Mouse (Mus musculus) hematopoietic stem cell, adult 5-6 weeks (primary cell): ENCODE data around the gene Cacnb1. TPM values are rescaled to one million over a fixed set of nuclear protein-coding genes. Genes with fewer than 3 reads are reported as not detected.

ENCODE experiments used
- ATAC-seq, 2 experiments: fragments of 125-278 bp in 1 of 2; replicated peaks in 1 of 2; 2 replicates each; pipeline ENCODE4 v1.8.0; 2016 to 2017; ENCODE audit warnings: inconsistent platforms in 2 of 2, mild to moderate bottlenecking in 2 of 2, moderate number of reproducible peaks in 2 of 2, low read depth in 1 of 2, moderate TSS enrichment in 1 of 2; ENCODE audit not compliant: low FRiP score in 2 of 2, poor library complexity in 2 of 2, severe bottlenecking in 2 of 2, insufficient read depth in 1 of 2, low TSS enrichment in 1 of 2
- total RNA-seq: library from RNA; stranded (forward); fragments of 172-1452, 232-1000 nt; gene quantifications from 2 replicates; pipeline ENCODE4 v1.2.3, GENCODE M21; 2017

Cacnb1 gene
- total RNA-seq, 1 experiment from 2014 or later = 2.9 TPM

- ATAC-seq = no peak
Measured at GRCm38 (mm10) chr11:98020710-98021109, 2.1 kb downstream of the Cacnb1 start.

GRCm38 (mm10) chr11:98019883-98020610, 2.8 kb downstream of the Cacnb1 start:
- peak; percentile 21 to 30; a peak in 2 of 4 replicates for ATAC-seq

- ATAC-seq = peak; percentile 35 to 50; a peak in 2 of 4 replicates
Measured at GRCm38 (mm10) chr11:98018858-98019641, 3.8 kb downstream of the Cacnb1 start.

- ATAC-seq = no peak
Measured at GRCm38 (mm10) chr11:98018222-98018621, 4.6 kb downstream of the Cacnb1 start.

GRCm38 (mm10) chr11:98016824-98017223, 6.0 kb downstream of the Cacnb1 start:
- no peak for ATAC-seq

- ATAC-seq = no peak
Measured at GRCm38 (mm10) chr11:98016177-98016576, 6.7 kb downstream of the Cacnb1 start.

GRCm38 (mm10) chr11:98012831-98013230, 10.0 kb downstream of the Cacnb1 start:
- ATAC-seq = no peak

- no peak for ATAC-seq
Measured at GRCm38 (mm10) chr11:98011716-98012115, 11.1 kb downstream of the Cacnb1 start.

- peak; percentile 50 to 65 for ATAC-seq
Measured at GRCm38 (mm10) chr11:98008087-98008486, 14.7 kb downstream of the Cacnb1 start.

- no peak for ATAC-seq
Measured at GRCm38 (mm10) chr11:98005686-98006085, 17.1 kb downstream of the Cacnb1 start.

- ATAC-seq = no peak
Measured at GRCm38 (mm10) chr11:98005076-98005475, 17.8 kb downstream of the Cacnb1 start.

GRCm38 (mm10) chr11:98004161-98004560, 18.7 kb downstream of the Cacnb1 start:
- no peak for ATAC-seq

- no peak for ATAC-seq
Measured at GRCm38 (mm10) chr11:98003171-98003671, 19.6 kb downstream of the Cacnb1 start.

GRCm38 (mm10) chr11:98002627-98003026, 20.2 kb downstream of the Cacnb1 start:
- peak; percentile 32 to 39; a peak in 2 of 4 replicates for ATAC-seq

GRCm38 (mm10) chr11:98001986-98002385, 20.8 kb downstream of the Cacnb1 start:
- ATAC-seq = no peak

- ATAC-seq = no peak
Measured at GRCm38 (mm10) chr11:98001351-98001824, 21.4 kb downstream of the Cacnb1 start.

GRCm38 (mm10) chr11:98000378-98001140, 22.3 kb downstream of the Cacnb1 start:
- ATAC-seq = no peak
